Mouse (Mus musculus): ENCODE results near the gene Prl7c1. TPM values are rescaled to one million over a fixed set of nuclear protein-coding genes. Genes with fewer than 3 reads are reported as not detected.

The Prl7c1 gene
- not detected in 2 replicates for polyA plus RNA-seq (2012; ENCODE audit: low replicate concordance)

DNA sequence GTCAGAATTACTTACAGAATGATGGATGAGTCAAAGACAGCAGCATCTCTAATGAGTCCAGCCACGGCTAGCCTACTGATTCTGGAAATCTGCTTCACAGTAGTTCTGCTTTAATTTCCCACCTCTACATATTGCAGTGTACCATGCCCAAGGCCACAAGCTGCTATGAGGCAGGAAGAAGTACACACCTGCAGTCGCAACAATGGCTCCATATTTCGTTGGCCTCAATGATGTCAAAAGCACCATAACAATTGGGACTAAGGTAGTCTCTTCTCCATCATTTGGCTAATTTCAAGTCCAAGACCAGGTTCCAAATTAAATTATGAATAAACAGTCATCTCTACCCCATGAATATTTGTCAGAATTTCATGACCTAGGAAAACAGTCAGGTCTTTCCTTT, at the start of gene Prl7c1:
Gene Prl7c1, minus strand, starts transcription at position 101 of the 400 bp plus-strand sequence.

DNA sequence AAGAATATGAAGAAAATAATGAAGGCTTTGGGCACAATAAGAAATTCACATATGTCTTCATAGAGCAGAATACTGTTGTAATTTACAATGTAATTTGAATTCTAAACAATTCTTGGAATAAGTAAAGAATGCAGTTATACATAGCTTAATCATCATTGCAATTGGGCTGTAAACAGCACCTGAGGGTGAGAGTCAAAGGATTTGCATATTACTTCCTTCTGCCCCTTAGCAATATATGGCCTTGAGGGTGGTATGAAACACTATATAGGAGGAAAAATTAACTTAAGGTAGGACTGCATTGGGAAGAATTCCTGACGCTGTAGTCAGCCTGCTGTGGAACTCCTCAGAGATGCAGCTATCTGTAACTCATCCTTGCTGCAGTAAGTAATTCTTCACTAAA, 20.8 kb upstream of the Prl7c1 start, which contains the start of gene Prl2a1:
Gene Prl2a1, plus strand, starts transcription at position 301 of the 400 bp plus-strand sequence.

Other genes with a start within 250 kb of the Prl7c1 start
- not detected in 2 replicates for gene Prl8a9, start 216.2 kb downstream of the Prl7c1 start, polyA plus RNA-seq (2012; ENCODE audit: low replicate concordance)
- gene Prl8a1, start 198.6 kb downstream of the Prl7c1 start, polyA plus RNA-seq (2012; ENCODE audit: low replicate concordance), result not detected in 2 replicates
- not detected in 2 replicates for gene Prl7b1, start 170.2 kb downstream of the Prl7c1 start, polyA plus RNA-seq (2012; ENCODE audit: low replicate concordance)
- not detected in 2 replicates for gene Prl7a1, start 138.3 kb downstream of the Prl7c1 start, polyA plus RNA-seq (2012; ENCODE audit: low replicate concordance)
- not detected in 2 replicates for gene Prl7a2, start 112.8 kb downstream of the Prl7c1 start, polyA plus RNA-seq (2012; ENCODE audit: low replicate concordance)
- gene Prl7d1, start 64.1 kb downstream of the Prl7c1 start, polyA plus RNA-seq (2012; ENCODE audit: low replicate concordance), result not detected in 2 replicates
- gene Prl2a1, start 20.9 kb upstream of the Prl7c1 start, polyA plus RNA-seq (2012; ENCODE audit: low replicate concordance), result not detected in 2 replicates
- not detected in 2 replicates for gene Prl2c1, start 68.5 kb upstream of the Prl7c1 start, polyA plus RNA-seq (2012; ENCODE audit: low replicate concordance)
- not detected in 2 replicates for gene Prl4a1, start 235.4 kb upstream of the Prl7c1 start, polyA plus RNA-seq (2012; ENCODE audit: low replicate concordance)